Mouse (Mus musculus): ENCODE results near the gene Gimap9. TPM values are rescaled to one million over a fixed set of nuclear protein-coding genes. Genes with fewer than 3 reads are reported as not detected.

Gene Gimap9
- polyA plus RNA-seq, 1 experiment from 2014 or later = 3.3 TPM

Other genes starting within 250 kb of the Gimap9 start
- 17.5 and 19.6 TPM in 2 replicates for gene Zfp467, start 230.3 kb upstream of the Gimap9 start, polyA plus RNA-seq (2014; fragmentation: Nextera tagmentation; extraction: Ambion mirVana)
- gene Sspo, start 227.9 kb upstream of the Gimap9 start, polyA plus RNA-seq (2014; fragmentation: Nextera tagmentation; extraction: Ambion mirVana) = 0.05 and 0.29 TPM in 2 replicates
- 52.5 and 56.6 TPM in 2 replicates for gene Atp6v0e2, start 138.5 kb upstream of the Gimap9 start, polyA plus RNA-seq (2014; fragmentation: Nextera tagmentation; extraction: Ambion mirVana)
- gene Lrrc61, start 121.3 kb upstream of the Gimap9 start, polyA plus RNA-seq (2014; fragmentation: Nextera tagmentation; extraction: Ambion mirVana) = 12.6 and 13.7 TPM in 2 replicates
- gene Rarres2, start 103.3 kb upstream of the Gimap9 start, polyA plus RNA-seq (2014; fragmentation: Nextera tagmentation; extraction: Ambion mirVana) = 0.60 and 0.84 TPM in 2 replicates
- not detected in 2 replicates for gene Gm45021, start 86.5 kb upstream of the Gimap9 start, polyA plus RNA-seq (2014; fragmentation: Nextera tagmentation; extraction: Ambion mirVana)
- 50.2 and 50.6 TPM in 2 replicates for gene Repin1, start 82.2 kb upstream of the Gimap9 start, polyA plus RNA-seq (2014; fragmentation: Nextera tagmentation; extraction: Ambion mirVana)
- 0.67 TPM in 1 of 2 replicates, not detected in the other for gene Gm44965, start 82.2 kb upstream of the Gimap9 start, polyA plus RNA-seq (2014; fragmentation: Nextera tagmentation; extraction: Ambion mirVana)
- gene Zfp775, start 74.1 kb upstream of the Gimap9 start, polyA plus RNA-seq (2014; fragmentation: Nextera tagmentation; extraction: Ambion mirVana) = 12.7 and 14.2 TPM in 2 replicates
- gene AI854703, start 49.4 kb upstream of the Gimap9 start, polyA plus RNA-seq (2014; fragmentation: Nextera tagmentation; extraction: Ambion mirVana) = 0.48 and 0.60 TPM in 2 replicates
- gene Gimap8, start 28.9 kb upstream of the Gimap9 start, polyA plus RNA-seq (2014; fragmentation: Nextera tagmentation; extraction: Ambion mirVana) = 0.16 and 0.31 TPM in 2 replicates
- 4.3 and 4.5 TPM in 2 replicates for gene Gimap4, start 8.4 kb downstream of the Gimap9 start, polyA plus RNA-seq (2014; fragmentation: Nextera tagmentation; extraction: Ambion mirVana)
- 7.1 and 8.7 TPM in 2 replicates for gene Gimap6, start 32.1 kb downstream of the Gimap9 start, polyA plus RNA-seq (2014; fragmentation: Nextera tagmentation; extraction: Ambion mirVana)
- gene Gm28053, start 42.5 kb downstream of the Gimap9 start, polyA plus RNA-seq (2014; fragmentation: Nextera tagmentation; extraction: Ambion mirVana) = 0.94 TPM in 1 of 2 replicates, not detected in the other
- not detected in 2 replicates for gene Gimap7, start 42.5 kb downstream of the Gimap9 start, polyA plus RNA-seq (2014; fragmentation: Nextera tagmentation; extraction: Ambion mirVana)
- 5.4 and 6.4 TPM in 2 replicates for gene Gimap1, start 62.9 kb downstream of the Gimap9 start, polyA plus RNA-seq (2014; fragmentation: Nextera tagmentation; extraction: Ambion mirVana)
- 0.71 and 1.5 TPM in 2 replicates for gene Gimap5, start 70.1 kb downstream of the Gimap9 start, polyA plus RNA-seq (2014; fragmentation: Nextera tagmentation; extraction: Ambion mirVana)
- not detected in 2 replicates for gene Gimap3, start 94.7 kb downstream of the Gimap9 start, polyA plus RNA-seq (2014; fragmentation: Nextera tagmentation; extraction: Ambion mirVana)
- 15.7 and 18.2 TPM in 2 replicates for gene Tmem176a, start 164.8 kb downstream of the Gimap9 start, polyA plus RNA-seq (2014; fragmentation: Nextera tagmentation; extraction: Ambion mirVana)
- 50.5 and 51.0 TPM in 2 replicates for gene Tmem176b, start 165.4 kb downstream of the Gimap9 start, polyA plus RNA-seq (2014; fragmentation: Nextera tagmentation; extraction: Ambion mirVana)
- gene Aoc1, start 196.8 kb downstream of the Gimap9 start, polyA plus RNA-seq (2014; fragmentation: Nextera tagmentation; extraction: Ambion mirVana) = not detected in 2 replicates

All from forebrain, embryonic 11.5 days (tissue).